Mouse (Mus musculus): ENCODE measurements around the gene Itch.
"Not testable (repeated sequence)": the region's sequence is repeated elsewhere in the genome, so short reads cannot be mapped to it uniquely, and the experiment has no call there.

Itch gene

GRCm38 (mm10) chr2:155142025-155142555 is 8.8 kb downstream of the Itch start:
- no peak for DNase-seq (ENCODE audit: low read depth, low spot score)

- DNase-seq (ENCODE audit: low read depth, low spot score), result not testable (repeated sequence)
These were observed 16.0 kb downstream of the Itch start for GRCm38 (mm10) chr2:155149296-155149695.

GRCm38 (mm10) chr2:155207419-155207818 is 74.1 kb downstream of the Itch start:
- DNase-seq (ENCODE audit: low read depth, low spot score), result peak; percentile 20

DNA sequence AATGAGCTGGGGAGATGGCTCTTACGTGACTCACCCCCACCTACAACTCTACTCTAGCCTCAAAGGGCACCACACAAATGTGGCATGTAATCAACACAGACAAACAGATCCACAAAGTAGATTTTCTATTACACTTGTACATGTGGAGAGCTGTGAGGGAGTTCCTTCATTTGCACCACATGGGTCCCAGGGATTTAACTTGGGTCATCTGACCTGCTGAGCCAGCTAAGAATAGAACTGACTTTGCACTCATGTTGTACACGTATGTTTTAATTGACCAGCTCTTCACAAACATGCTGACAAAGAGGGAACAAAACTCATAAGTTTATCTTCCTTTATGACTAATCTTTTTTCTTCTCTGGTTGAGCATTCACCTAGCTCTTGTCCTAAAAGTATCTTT is 89.8 kb downstream of the Itch start:
- DNase-seq (ENCODE audit: low read depth, low spot score), result no peak

- DNase-seq (ENCODE audit: low read depth, low spot score), result no peak
These were observed 91.4 kb downstream of the Itch start for GRCm38 (mm10) chr2:155224721-155225120.

DNA sequence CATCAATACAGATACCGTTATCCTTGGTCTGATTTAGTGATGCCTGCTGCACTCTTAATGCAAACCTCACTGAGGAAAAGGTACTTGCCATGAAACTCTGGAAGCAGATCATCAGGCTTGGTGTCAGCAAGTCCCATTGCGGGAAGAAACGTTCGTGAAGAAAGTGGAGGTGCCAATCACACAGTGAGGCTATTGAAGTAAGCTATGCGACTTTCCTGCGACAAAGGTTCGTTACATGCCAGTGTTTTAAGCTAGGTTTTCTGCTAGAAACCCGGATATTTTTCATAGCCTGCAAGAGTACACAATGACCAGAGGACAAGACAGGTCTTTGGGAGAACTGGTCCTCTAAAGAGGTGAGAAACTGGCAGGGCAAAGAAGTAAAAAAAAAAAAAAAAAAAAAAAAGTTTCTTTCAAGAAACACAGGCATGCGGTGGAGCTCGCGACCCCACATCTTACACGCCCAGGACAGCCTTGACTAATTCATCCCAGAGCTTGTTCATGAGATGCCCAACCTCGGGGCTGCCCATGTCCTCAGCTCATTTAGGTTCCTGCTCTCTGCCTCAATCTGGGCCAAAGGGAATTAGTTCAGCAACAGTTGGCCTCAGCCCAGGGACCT is 102.5 kb downstream of the Itch start:
- peak; percentile 6 for DNase-seq (ENCODE audit: low read depth, low spot score)

DNA sequence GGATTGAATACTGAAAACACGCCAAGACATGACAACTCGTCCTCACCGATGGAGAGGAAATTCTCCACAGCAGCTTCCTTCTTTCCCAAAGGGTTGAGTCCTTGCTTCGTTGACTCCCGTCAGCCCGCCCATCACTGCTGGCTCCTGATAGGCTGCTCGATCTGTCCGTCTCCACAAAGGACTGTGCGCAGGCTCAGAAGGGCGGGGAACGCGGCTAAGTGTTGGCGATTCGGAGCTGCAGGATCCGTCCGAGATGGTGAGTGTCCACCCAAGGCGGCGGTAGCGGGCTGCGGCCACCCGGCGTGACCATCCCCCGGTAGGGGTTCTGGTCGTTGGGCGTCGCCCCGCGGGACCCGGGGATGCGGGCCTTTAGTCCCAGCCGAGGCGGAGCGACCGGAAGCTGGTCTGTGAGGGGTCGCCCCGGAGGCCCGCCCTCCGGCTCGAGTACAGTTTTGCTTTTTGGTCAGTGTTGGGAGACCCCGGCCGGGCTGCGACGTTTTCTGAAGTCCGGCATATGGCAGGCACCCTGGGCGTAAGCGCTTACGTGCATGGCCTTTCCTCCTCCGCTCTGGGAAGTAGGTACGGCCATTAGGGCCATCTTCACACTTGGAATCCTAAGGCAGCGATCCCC is 103.2 kb downstream of the Itch start, which contains the start of gene Dynlrb1:
Gene Dynlrb1, plus strand, starts transcription at position 172 of the 631 bp plus-strand sequence.
- peak; percentile 97 for DNase-seq (ENCODE audit: low read depth, low spot score)

GRCm38 (mm10) chr2:155237276-155237675 is 104.0 kb downstream of the Itch start:
- no peak for DNase-seq (ENCODE audit: low read depth, low spot score)

GRCm38 (mm10) chr2:155240915-155241314 is 107.6 kb downstream of the Itch start:
- DNase-seq (ENCODE audit: low read depth, low spot score), result no peak

DNA sequence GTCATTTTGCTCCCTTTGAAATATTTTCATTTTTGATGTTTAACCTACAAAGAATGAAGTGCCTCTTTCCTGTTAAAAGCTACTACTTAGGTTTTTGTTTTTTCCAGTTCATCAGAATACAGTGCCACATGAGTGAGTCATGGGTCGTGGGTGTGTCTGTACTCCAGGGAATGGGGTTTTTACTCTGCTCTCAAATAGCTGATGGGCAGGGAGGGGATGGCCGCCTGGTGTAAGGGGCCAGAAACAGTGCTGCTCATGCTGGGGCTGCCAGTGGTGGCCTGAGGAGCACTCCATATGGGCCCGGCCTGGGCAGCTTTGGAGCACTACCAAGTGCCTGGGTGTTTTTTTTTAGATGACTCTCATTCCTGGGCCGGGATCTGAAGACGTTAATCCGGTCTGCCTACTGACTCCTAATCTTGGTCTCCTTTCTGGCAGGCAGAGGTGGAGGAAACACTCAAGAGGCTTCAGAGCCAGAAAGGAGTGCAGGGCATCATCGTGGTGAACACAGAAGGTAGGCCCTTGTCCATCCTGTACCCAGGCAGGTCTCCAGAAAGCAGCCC is 109.1 kb downstream of the Itch start:
- no peak for DNase-seq (ENCODE audit: low read depth, low spot score)

- no peak for DNase-seq (ENCODE audit: low read depth, low spot score)
These were observed 112.9 kb downstream of the Itch start for GRCm38 (mm10) chr2:155246231-155246630.

GRCm38 (mm10) chr2:155248206-155248605 is 114.9 kb downstream of the Itch start:
- no peak for DNase-seq (ENCODE audit: low read depth, low spot score)

DNA sequence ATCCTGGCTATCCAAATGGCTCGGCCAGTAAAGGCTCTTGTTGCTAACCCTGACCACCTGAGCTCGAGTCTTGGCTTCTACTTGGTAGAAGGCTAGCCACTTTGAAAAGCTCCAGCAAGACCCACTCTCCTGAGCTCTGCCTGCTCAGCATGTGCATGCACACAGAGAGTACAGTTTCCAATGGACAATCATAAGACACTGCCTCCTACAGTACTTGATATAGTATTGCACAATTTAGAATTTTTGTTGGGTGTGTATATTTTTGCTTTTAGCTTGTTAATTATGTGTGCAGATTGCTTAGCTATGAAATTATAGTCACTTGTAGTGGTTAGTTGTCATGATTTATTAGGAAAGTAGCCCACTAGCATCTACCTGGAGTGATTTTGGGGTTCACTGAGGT is 115.4 kb downstream of the Itch start:
- DNase-seq (ENCODE audit: low read depth, low spot score), result no peak

DNA sequence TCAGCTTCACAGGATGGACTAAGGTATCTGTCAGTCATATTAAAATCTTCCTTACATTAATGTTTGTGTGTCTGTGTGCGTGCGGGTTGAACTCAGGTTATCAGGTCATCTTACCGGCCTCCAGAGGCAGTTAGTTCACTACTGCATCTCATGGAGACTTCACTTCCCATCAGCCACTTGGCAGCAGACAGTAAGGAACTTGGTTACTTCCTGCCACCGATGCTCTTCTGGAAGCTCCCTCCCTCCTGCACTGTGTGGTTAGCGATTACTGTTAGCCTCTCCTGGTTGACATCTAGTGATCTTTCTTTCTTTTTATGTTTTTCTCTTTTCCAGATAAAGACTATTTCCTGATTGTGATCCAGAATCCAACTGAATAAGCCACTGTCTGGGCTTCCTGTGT is 116.3 kb downstream of the Itch start:
- no peak for DNase-seq (ENCODE audit: low read depth, low spot score)

- no peak for DNase-seq (ENCODE audit: low read depth, low spot score)
These were observed 132.2 kb downstream of the Itch start for GRCm38 (mm10) chr2:155265526-155265925.

DNA sequence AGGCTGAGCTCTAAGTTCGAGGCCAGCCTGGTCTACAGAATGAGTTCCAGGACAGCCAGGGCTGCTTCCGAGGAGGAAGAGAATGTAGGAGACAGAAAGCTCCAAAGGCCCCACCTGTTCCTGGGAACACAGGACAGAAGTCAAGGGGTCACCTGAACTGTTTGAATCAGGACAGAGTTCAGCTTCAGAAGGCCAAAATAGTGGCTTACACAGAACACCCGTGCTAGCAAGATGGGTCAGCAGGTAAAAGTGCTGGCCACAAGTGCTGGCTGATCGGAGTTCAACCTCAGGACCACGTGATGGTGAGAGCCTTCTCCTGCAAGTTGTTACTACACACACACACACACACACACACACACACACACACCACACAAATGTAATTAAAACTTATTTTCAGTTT is 133.6 kb downstream of the Itch start:
- DNase-seq (ENCODE audit: low read depth, low spot score), result no peak

GRCm38 (mm10) chr2:155271957-155272356 is 138.6 kb downstream of the Itch start:
- DNase-seq (ENCODE audit: low read depth, low spot score), result no peak

DNA sequence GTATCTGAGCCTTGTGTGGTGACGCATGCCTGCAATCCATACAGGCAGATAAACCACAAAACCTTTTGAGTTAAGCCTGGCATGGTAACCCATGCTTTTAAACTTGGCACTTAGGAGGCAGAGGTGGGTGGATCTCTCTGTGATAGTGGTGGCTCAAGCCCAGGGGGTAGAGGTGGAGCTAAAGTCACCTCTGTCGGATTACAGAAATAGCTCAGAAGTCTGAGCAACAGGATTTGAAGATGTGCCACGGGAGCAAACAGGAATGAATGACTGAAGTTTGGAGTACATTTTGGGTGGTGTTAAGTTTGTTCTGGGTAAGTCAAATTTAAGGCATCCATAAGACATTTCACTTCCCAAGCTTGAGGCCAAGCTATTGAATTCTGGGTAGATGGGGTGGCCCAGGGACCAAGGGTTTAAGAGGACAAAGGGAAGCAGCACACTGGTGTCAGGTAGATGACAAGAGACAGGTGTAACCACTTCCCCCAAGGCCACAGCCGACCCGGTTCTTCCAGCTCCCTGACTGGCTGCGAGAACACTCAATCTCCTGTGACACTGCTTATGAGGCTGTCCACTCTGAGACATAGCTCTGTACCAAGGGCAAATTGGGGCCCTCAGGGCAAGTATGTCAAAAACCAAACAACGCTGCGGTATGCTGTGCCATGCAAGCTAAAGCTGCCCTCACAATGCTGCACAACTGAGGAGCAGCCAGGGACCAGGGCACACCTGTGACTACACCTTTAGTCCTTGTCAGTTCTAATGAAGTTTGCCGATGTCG is 139.3 kb downstream of the Itch start:
- no peak for DNase-seq (ENCODE audit: low read depth, low spot score)

DNA sequence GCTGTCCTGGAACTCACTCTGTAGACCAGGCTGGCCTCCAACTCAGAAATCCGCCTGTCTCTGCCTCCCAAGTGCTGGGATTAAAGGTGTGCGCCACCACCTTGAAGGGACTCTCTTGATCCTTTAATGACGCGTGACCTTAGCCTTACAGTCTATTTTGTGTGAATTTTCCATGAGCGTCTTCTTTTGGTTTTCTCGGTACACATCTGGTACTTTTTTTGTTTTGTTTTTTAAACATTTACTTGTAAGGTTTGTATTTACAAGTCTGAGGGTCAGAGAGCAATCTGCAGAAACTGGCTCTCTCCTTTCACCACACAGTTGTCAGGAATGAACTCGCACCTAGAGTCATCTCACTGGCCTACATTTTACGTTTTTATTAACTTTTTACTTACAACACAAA is 140.3 kb downstream of the Itch start:
- DNase-seq (ENCODE audit: low read depth, low spot score), result no peak

- DNase-seq (ENCODE audit: low read depth, low spot score), result peak; percentile 93
These were observed 142.9 kb downstream of the Itch start, which contains the start of gene Map1lc3a for GRCm38 (mm10) chr2:155276195-155276594. Gene Map1lc3a, plus strand, starts transcription at chr2:155276297.
